Mouse (Mus musculus) lung, postnatal 14 days (tissue): ENCODE results near the gene I0C0044D17Rik.

Experiments used
- DNase-seq: peaks from one replicate; pipeline ENCODE4 v3.0.0; 2021

Gene I0C0044D17Rik

GRCm38 (mm10) chr4:98776721-98777427 lies 46.8 kb downstream of the I0C0044D17Rik start:
- no peak for DNase-seq

GRCm38 (mm10) chr4:98773785-98774184 lies 49.9 kb downstream of the I0C0044D17Rik start:
- no peak for DNase-seq
